Mouse (Mus musculus) limb, embryonic 13.5 days (tissue): Measurements from ENCODE around the gene Sigmar1. TPM values are rescaled to one million over a fixed set of nuclear protein-coding genes. Genes with fewer than 3 reads are reported as not detected.

Source experiments
- ATAC-seq: fragments of 200-750 bp; cut with Nextera tagmentation; 2 replicates; pipeline ENCODE4 v1.8.0; 2017; ENCODE audit warnings: low read depth, moderate number of reproducible peaks, moderate TSS enrichment; ENCODE audit not compliant: low FRiP score
- H3K27ac ChIP-seq: fragments of 300-500 bp; sonication (generic); 2 replicates; pipeline ENCODE4 v1.5.1; 2015; ENCODE audit warnings: inconsistent platforms, mild to moderate bottlenecking, moderate library complexity
- H3K27me3 ChIP-seq: fragments of 300-500 bp; sonication (generic); 2 replicates; pipeline ENCODE4 v1.6.1; 2015; ENCODE audit warnings: mild to moderate bottlenecking, inconsistent platforms
- H3K36me3 ChIP-seq: fragments of 300-500 bp; sonication (generic); 2 replicates; pipeline ENCODE4 v1.6.1; 2015; ENCODE audit warnings: inconsistent platforms, mild to moderate bottlenecking, moderate library complexity
- H3K4me1 ChIP-seq: fragments of 300-500 bp; sonication (generic); 2 replicates; pipeline ENCODE4 v1.6.1; 2015; ENCODE audit warnings: inconsistent platforms
- H3K4me2 ChIP-seq: fragments of 300-500 bp; sonication (generic); replicated peaks from 2 replicates; pipeline ENCODE4 v1.6.1; 2015; ENCODE audit warnings: inconsistent platforms, mild to moderate bottlenecking, moderate library complexity
- H3K4me3 ChIP-seq: fragments of 300-500 bp; sonication (generic); 2 replicates; pipeline ENCODE4 v1.5.1; 2015; ENCODE audit warnings: moderate library complexity, mild to moderate bottlenecking, inconsistent platforms
- H3K9ac ChIP-seq: fragments of 300-500 bp; sonication (generic); 2 replicates; pipeline ENCODE4 v1.6.1; 2015; ENCODE audit warnings: mild to moderate bottlenecking, inconsistent platforms
- H3K9me3 ChIP-seq: fragments of 300-500 bp; sonication (generic); 2 replicates; pipeline ENCODE4 v1.6.1; 2016; ENCODE audit warnings: inconsistent platforms
- WGBS: fragments of 180-500 bp; shearing (Covaris S2); methylation state at CpG from one replicate; pipeline ENCODE4 v1.1.7; 2015; 5-methylcytosine and 5-hydroxymethylcytosine counted together
- polyA plus RNA-seq: library from polyadenylated mRNA; unstranded; fragments of >200 nt; fragmentation: Nextera tagmentation; extraction: Ambion mirVana; gene quantifications from 2 replicates; pipeline ENCODE4 v1.2.1, GENCODE M21; 2015

Gene Sigmar1
- polyA plus RNA-seq, 1 experiment from 2014 or later = 84.6 TPM

- Histone ChIP-seq H3K27ac (no peak overlapping the region), H3K4me3 (no peak overlapping the region), H3K9me3 (no peaks in the 10 kb centered on the region), H3K27me3 (no peaks in the 10 kb centered on the region), H3K4me2 (no peak overlapping the region), H3K36me3 (peaks cover 47% of the 10 kb centered on the region), H3K9ac (no peak overlapping the region), H3K4me1 (peaks cover 46% of the 10 kb centered on the region)
- WGBS = 82% methylated on average over 5 of the region's 5 CpGs
- no peak for ATAC-seq
These were observed 40.4 kb downstream of the Sigmar1 start for GRCm38 (mm10) chr4:41715596-41715995.

- ATAC-seq = no peak
- H3K9me3 ChIP-seq = no peaks in the 10 kb centered on the region
- H3K27me3 ChIP-seq = no peaks in the 10 kb centered on the region
- 80% methylated on average over 8 of the region's 8 CpGs for WGBS
- peaks cover 45% of the 10 kb centered on the region for H3K36me3 ChIP-seq
- no peak overlapping the region for H3K9ac ChIP-seq
- no peak overlapping the region for H3K27ac ChIP-seq
- peaks cover 46% of the 10 kb centered on the region for H3K4me1 ChIP-seq
- no peak overlapping the region for H3K4me3 ChIP-seq
- no peak overlapping the region for H3K4me2 ChIP-seq
These were observed 40.9 kb downstream of the Sigmar1 start for GRCm38 (mm10) chr4:41715082-41715481.

GRCm38 (mm10) chr4:41714276-41714675, 41.7 kb downstream of the Sigmar1 start:
- Histone ChIP-seq H3K36me3 (peaks cover 37% of the 10 kb centered on the region), H3K27ac (no peak overlapping the region), H3K9ac (peak overlapping the region; percentile 90; the same call in 1 of the 2 replicates), H3K4me3 (peak overlapping the region; percentile 81), H3K27me3 (no peaks in the 10 kb centered on the region), H3K4me2 (peak overlapping the region; percentile 94), H3K4me1 (peaks cover 46% of the 10 kb centered on the region), H3K9me3 (no peaks in the 10 kb centered on the region)
- no peak for ATAC-seq
- 13% methylated on average over 8 of the region's 8 CpGs for WGBS

GRCm38 (mm10) chr4:41713197-41714067, 42.5 kb downstream of the Sigmar1 start, which contains the start of gene Rpp25l:
TSS of gene Rpp25l (minus strand) at chr4:41713534.
- peaks cover 29% of the 10 kb centered on the region for H3K36me3 ChIP-seq
- H3K4me2 ChIP-seq = peak within 1 kb of the TSS; percentile 94
- H3K9ac ChIP-seq = peak within 1 kb of the TSS; percentile 90
- peak within 1 kb of the TSS; percentile 81 for H3K4me3 ChIP-seq
- peak; percentile 75 for ATAC-seq
- H3K27me3 ChIP-seq = no peaks in the 10 kb centered on the region
- peaks cover 46% of the 10 kb centered on the region for H3K4me1 ChIP-seq
- no peaks in the 10 kb centered on the region for H3K9me3 ChIP-seq
- WGBS = under 1% methylated on average over 61 of the region's 61 CpGs
- peak within 1 kb of the TSS; percentile 73 for H3K27ac ChIP-seq

DNA sequence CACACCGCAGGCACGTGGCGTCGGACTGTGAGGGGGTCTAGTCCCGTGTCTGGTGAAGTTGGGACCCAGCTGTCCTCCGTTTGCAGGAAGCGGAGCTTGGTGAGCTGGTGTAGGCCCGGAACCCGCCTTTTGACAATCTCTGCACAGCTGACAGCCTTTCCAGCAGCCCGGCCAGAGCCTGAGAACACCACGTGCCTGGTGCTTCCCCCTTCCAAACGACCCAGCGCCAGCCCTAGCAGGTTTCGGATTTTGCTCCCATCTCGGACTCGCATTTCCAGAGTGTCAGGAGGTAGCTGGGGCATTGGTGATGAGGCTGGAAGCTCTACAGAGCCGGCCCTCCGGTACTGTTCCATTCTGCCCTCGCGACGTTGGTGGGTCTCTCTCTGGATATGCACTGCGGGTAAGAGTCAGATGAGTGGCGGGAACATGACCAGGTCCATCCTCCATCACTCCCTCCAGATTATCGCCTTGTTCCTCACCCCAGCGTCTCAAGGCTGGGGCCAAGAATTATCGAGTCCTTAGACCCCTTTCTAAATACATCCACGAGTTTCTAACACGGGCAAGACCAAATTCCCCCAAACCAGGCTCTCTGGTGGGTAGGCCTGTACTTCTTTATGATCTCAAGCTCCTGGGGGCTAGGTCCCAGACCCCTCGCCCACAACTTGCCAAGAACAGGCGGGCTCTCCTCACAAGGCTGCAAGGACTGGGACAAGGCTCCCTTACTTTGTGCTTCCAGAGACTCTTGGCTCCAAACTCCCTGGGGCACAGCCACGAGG, 43.3 kb downstream of the Sigmar1 start:
- peak overlapping the region; percentile 73 for H3K27ac ChIP-seq
- H3K4me2 ChIP-seq = peak overlapping the region; percentile 94
- H3K36me3 ChIP-seq = peaks cover 21% of the 10 kb centered on the region
- peaks cover 48% of the 10 kb centered on the region for H3K4me1 ChIP-seq
- H3K9ac ChIP-seq = peak overlapping the region; percentile 90
- peaks cover 6% of the 10 kb centered on the region for H3K27me3 ChIP-seq
- H3K9me3 ChIP-seq = no peaks in the 10 kb centered on the region
- 45% methylated on average over 31 of the region's 31 CpGs for WGBS
- peak overlapping the region; percentile 81 for H3K4me3 ChIP-seq
- ATAC-seq = no peak

GRCm38 (mm10) chr4:41711705-41712375, 44.1 kb downstream of the Sigmar1 start:
- 58% methylated on average over 16 of the region's 16 CpGs for WGBS
- peaks cover 14% of the 10 kb centered on the region for H3K36me3 ChIP-seq
- peak overlapping the region; percentile 90 for H3K9ac ChIP-seq
- ATAC-seq = no peak
- peaks cover 13% of the 10 kb centered on the region for H3K27me3 ChIP-seq
- peak overlapping the region; percentile 81 for H3K4me3 ChIP-seq
- peak overlapping the region; percentile 94 for H3K4me2 ChIP-seq
- no peaks in the 10 kb centered on the region for H3K9me3 ChIP-seq
- no peak overlapping the region for H3K27ac ChIP-seq
- peaks cover 50% of the 10 kb centered on the region for H3K4me1 ChIP-seq

- no peak for ATAC-seq
- Histone ChIP-seq H3K27me3 (peaks cover 29% of the 10 kb centered on the region), H3K9ac (no peak overlapping the region), H3K4me3 (no peak overlapping the region), H3K9me3 (no peaks in the 10 kb centered on the region), H3K27ac (no peak overlapping the region), H3K4me1 (peaks cover 55% of the 10 kb centered on the region), H3K4me2 (no peak overlapping the region), H3K36me3 (peaks cover 14% of the 10 kb centered on the region)
- 60% methylated on average over 4 of the region's 4 CpGs for WGBS
These were observed 45.7 kb downstream of the Sigmar1 start for GRCm38 (mm10) chr4:41710229-41710628.

- H3K4me2 ChIP-seq = no peak overlapping the region
- peaks cover 57% of the 10 kb centered on the region for H3K4me1 ChIP-seq
- peaks cover 14% of the 10 kb centered on the region for H3K36me3 ChIP-seq
- H3K4me3 ChIP-seq = no peak overlapping the region
- no peaks in the 10 kb centered on the region for H3K9me3 ChIP-seq
- H3K27me3 ChIP-seq = peaks cover 48% of the 10 kb centered on the region
- no peak overlapping the region for H3K9ac ChIP-seq
- H3K27ac ChIP-seq = no peak overlapping the region
- peak; percentile 35; the same call in 1 of the 2 replicates for ATAC-seq
- 40% methylated on average over 8 of the region's 8 CpGs for WGBS
These were observed 47.7 kb downstream of the Sigmar1 start for GRCm38 (mm10) chr4:41708192-41708745.

DNA sequence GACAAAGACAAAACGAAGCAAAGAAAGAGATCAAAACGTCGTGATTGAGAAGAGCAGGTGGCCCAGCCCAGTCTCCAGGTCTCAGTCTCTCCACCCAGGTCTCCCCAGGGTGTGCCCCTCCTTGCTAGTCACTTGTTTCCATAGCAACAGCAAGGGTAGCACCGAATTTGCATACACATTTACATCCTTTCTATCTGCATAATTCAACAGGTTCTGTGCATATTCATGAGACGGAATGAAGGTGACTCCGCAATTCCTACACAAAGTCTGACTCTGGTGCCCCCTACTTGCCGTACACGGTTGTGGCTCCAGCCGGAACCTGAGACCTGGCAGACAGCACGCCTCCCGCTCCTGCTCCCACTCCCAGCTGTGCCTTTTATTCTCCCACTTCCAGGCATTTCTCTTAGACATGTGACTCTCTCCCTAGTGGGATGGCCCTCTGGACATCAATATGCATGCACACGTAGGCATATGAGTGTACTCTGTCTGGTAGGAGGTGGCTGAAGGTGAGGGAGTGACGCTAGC, 48.9 kb downstream of the Sigmar1 start:
- H3K27me3 ChIP-seq = peaks cover 52% of the 10 kb centered on the region
- peaks cover 14% of the 10 kb centered on the region for H3K36me3 ChIP-seq
- 4% methylated on average over 13 of the region's 13 CpGs for WGBS
- no peak overlapping the region for H3K4me3 ChIP-seq
- peak; percentile 43 for ATAC-seq
- H3K9me3 ChIP-seq = no peaks in the 10 kb centered on the region
- H3K4me1 ChIP-seq = peaks cover 48% of the 10 kb centered on the region
- peak overlapping the region; percentile 45 for H3K4me2 ChIP-seq
- H3K9ac ChIP-seq = no peak overlapping the region
- no peak overlapping the region for H3K27ac ChIP-seq

GRCm38 (mm10) chr4:41705922-41706754, 49.8 kb downstream of the Sigmar1 start:
- Histone ChIP-seq H3K4me1 (peaks cover 39% of the 10 kb centered on the region), H3K36me3 (peaks cover 7% of the 10 kb centered on the region), H3K27me3 (peaks cover 52% of the 10 kb centered on the region), H3K4me2 (no peak overlapping the region), H3K4me3 (no peak overlapping the region), H3K9ac (no peak overlapping the region), H3K9me3 (no peaks in the 10 kb centered on the region), H3K27ac (no peak overlapping the region)
- WGBS = 67% methylated on average over 19 of the region's 19 CpGs
- no peak for ATAC-seq

DNA sequence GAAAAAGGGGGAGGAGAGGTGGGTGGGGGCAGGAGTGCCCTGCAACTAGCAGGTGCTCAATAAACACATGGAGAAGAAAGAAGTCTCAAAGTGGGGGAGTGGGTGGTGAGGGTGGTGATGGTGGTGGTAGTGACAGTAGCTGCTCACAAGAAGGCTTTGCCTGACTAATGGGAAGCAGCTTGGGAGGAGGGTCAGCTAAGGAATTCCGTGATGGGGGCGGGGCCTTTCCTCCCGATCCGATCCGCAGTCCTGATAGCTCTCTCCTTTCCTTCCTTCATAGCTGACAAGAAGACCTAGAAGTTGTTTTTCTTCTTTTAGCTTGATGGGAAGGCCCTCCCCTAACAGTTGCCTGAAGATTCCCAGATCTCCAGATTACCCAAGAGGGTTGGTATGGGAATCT, 51.3 kb downstream of the Sigmar1 start:
- H3K4me1 ChIP-seq = peaks cover 34% of the 10 kb centered on the region
- no peaks in the 10 kb centered on the region for H3K9me3 ChIP-seq
- peaks cover 52% of the 10 kb centered on the region for H3K27me3 ChIP-seq
- no peak overlapping the region for H3K27ac ChIP-seq
- H3K36me3 ChIP-seq = no peaks in the 10 kb centered on the region
- H3K4me3 ChIP-seq = no peak overlapping the region
- H3K9ac ChIP-seq = no peak overlapping the region
- ATAC-seq = no peak
- no peak overlapping the region for H3K4me2 ChIP-seq
- WGBS = 0% methylated on average over 5 of the region's 5 CpGs
